Mouse (Mus musculus) limb, embryonic 11.5 days (tissue): ENCODE data around the gene 4930579G24Rik. TPM values are rescaled to one million over a fixed set of nuclear protein-coding genes. Genes with fewer than 3 reads are reported as not detected.
A peak's percentile ranks its signal among the peaks of the same experiment; 100 is the strongest.

Experiments
- ATAC-seq: fragments of 200-750 bp; cut with Nextera tagmentation; 2 replicates; pipeline ENCODE4 v1.8.0; 2017; ENCODE audit warnings: low read depth; ENCODE audit not compliant: insufficient number of reproducible peaks, low FRiP score, low TSS enrichment
- DNase-seq: peaks from one replicate; pipeline ENCODE4 v3.0.0-alpha.2; 2015; ENCODE audit warnings: low spot score
- H3K27ac ChIP-seq: fragments of 300-500 bp; sonication (generic); replicated peaks from 2 replicates; pipeline ENCODE4 v1.5.1; 2014; ENCODE audit warnings: low read depth, mild to moderate bottlenecking, low read length
- H3K27me3 ChIP-seq: fragments of 300-500 bp; sonication (generic); 2 replicates; pipeline ENCODE4 v1.6.1; 2014; ENCODE audit warnings: mild to moderate bottlenecking, low read length, mixed read lengths; ENCODE audit not compliant: control insufficient read depth, insufficient read depth
- H3K36me3 ChIP-seq: fragments of 300-500 bp; sonication (generic); 2 replicates; pipeline ENCODE4 v1.6.1; 2014; ENCODE audit warnings: mild to moderate bottlenecking, low read length, moderate library complexity, mixed read lengths; ENCODE audit not compliant: control insufficient read depth, insufficient read depth
- H3K4me1 ChIP-seq: fragments of 300-500 bp; sonication (generic); 2 replicates; pipeline ENCODE4 v1.6.1; 2014; ENCODE audit warnings: low read length, mixed read lengths; ENCODE audit not compliant: control insufficient read depth, insufficient read depth
- H3K4me2 ChIP-seq: fragments of 300-500 bp; sonication (generic); 2 replicates; pipeline ENCODE4 v1.6.1; 2014; ENCODE audit warnings: low read depth, mild to moderate bottlenecking, moderate library complexity; ENCODE audit not compliant: severe bottlenecking
- H3K4me3 ChIP-seq: fragments of 300-500 bp; sonication (generic); 2 replicates; pipeline ENCODE4 v1.5.1; 2014; ENCODE audit warnings: low read depth, low read length
- H3K9ac ChIP-seq: fragments of 300-500 bp; sonication (generic); 2 replicates; pipeline ENCODE4 v1.6.1; 2014; ENCODE audit warnings: mild to moderate bottlenecking, low read length
- H3K9me3 ChIP-seq: fragments of 300-500 bp; sonication (generic); 2 replicates; pipeline ENCODE4 v1.6.1; 2016; ENCODE audit warnings: low read length; ENCODE audit not compliant: control insufficient read depth
- WGBS: fragments of 180-500 bp; shearing (Covaris S2); extraction: QIAGEN DNeasy Blood & Tissue Kit; methylation state at CpG from one replicate; pipeline ENCODE4 v1.1.7; 2014; 5-methylcytosine and 5-hydroxymethylcytosine counted together
- polyA plus RNA-seq: library from polyadenylated mRNA; unstranded; fragments of >200 nt; fragmentation: Nextera tagmentation; extraction: Ambion mirVana; gene quantifications from 2 replicates; pipeline ENCODE4 v1.2.1, GENCODE M21; 2014

Gene 4930579G24Rik
- polyA plus RNA-seq, 1 experiment from 2014 or later = 38.9 TPM

GRCm38 (mm10) chr3:79609886-79610285, 19.0 kb upstream of the 4930579G24Rik start:
- Histone ChIP-seq H3K4me2 (no peak overlapping the region), H3K9me3 (no peaks in the 10 kb centered on the region), H3K27me3 (no peaks in the 10 kb centered on the region), H3K9ac (no peak overlapping the region), H3K27ac (no peak overlapping the region), H3K4me3 (no peak overlapping the region), H3K4me1 (no peaks in the 10 kb centered on the region), H3K36me3 (peaks cover 7% of the 10 kb centered on the region; the same call in 1 of the 2 replicates)
- ATAC-seq = no peak
- DNase-seq = no peak
- WGBS = 92% methylated on average over 2 of the region's 2 CpGs

- no peak overlapping the region for H3K9ac ChIP-seq
- H3K36me3 ChIP-seq = peaks cover 10% of the 10 kb centered on the region; the same call in 1 of the 2 replicates
- no peaks in the 10 kb centered on the region for H3K4me1 ChIP-seq
- peak overlapping the region; percentile 77 for H3K4me2 ChIP-seq
- ATAC-seq (no peak), DNase-seq (no peak)
- no peak overlapping the region for H3K27ac ChIP-seq
- peak overlapping the region; percentile 67 for H3K4me3 ChIP-seq
- H3K9me3 ChIP-seq = no peaks in the 10 kb centered on the region
- no peaks in the 10 kb centered on the region for H3K27me3 ChIP-seq
- WGBS = 33% methylated on average over 10 of the region's 10 CpGs
These were observed 1.2 kb upstream of the 4930579G24Rik start for GRCm38 (mm10) chr3:79627484-79628181.

GRCm38 (mm10) chr3:79628182-79628560, 708 bp upstream of the 4930579G24Rik start:
- WGBS = under 1% methylated on average over 9 of the region's 9 CpGs
- Histone ChIP-seq H3K9me3 (no peaks in the 10 kb centered on the region), H3K36me3 (peaks cover 13% of the 10 kb centered on the region; the same call in 1 of the 2 replicates), H3K9ac (peak overlapping the region; percentile 43; the same call in 1 of the 2 replicates), H3K4me2 (peak overlapping the region; percentile 77), H3K27ac (no peak overlapping the region), H3K4me3 (peak overlapping the region; percentile 67), H3K4me1 (no peaks in the 10 kb centered on the region), H3K27me3 (no peaks in the 10 kb centered on the region)
- ATAC-seq (no peak; the same call in 1 of the 2 replicates), DNase-seq (no peak)

GRCm38 (mm10) chr3:79629416-79629730, 494 bp downstream of the 4930579G24Rik start, which contains the start of gene Etfdh:
Gene Etfdh (minus strand): TSS chr3:79629500.
- H3K9ac ChIP-seq = peak within 1 kb of the TSS; percentile 73
- peaks cover 14% of the 10 kb centered on the region; the same call in 1 of the 2 replicates for H3K36me3 ChIP-seq
- H3K9me3 ChIP-seq = no peaks in the 10 kb centered on the region
- DNase-seq (peak; percentile 72), ATAC-seq (peak; percentile 35)
- peak within 1 kb of the TSS; percentile 16; the same call in 1 of the 2 replicates for H3K27ac ChIP-seq
- H3K4me1 ChIP-seq = no peaks in the 10 kb centered on the region
- H3K27me3 ChIP-seq = no peaks in the 10 kb centered on the region
- H3K4me2 ChIP-seq = peak within 1 kb of the TSS; percentile 77
- H3K4me3 ChIP-seq = peak within 1 kb of the TSS; percentile 67
- under 1% methylated on average over 11 of the region's 11 CpGs for WGBS

GRCm38 (mm10) chr3:79652129-79652528, 23.2 kb downstream of the 4930579G24Rik start:
- H3K9me3 ChIP-seq = no peaks in the 10 kb centered on the region
- H3K27ac ChIP-seq = no peak overlapping the region
- DNase-seq (no peak), ATAC-seq (no peak)
- no peaks in the 10 kb centered on the region for H3K4me1 ChIP-seq
- H3K27me3 ChIP-seq = no peaks in the 10 kb centered on the region
- no peak overlapping the region for H3K9ac ChIP-seq
- no peak overlapping the region for H3K4me2 ChIP-seq
- H3K36me3 ChIP-seq = no peaks in the 10 kb centered on the region
- WGBS = 90% methylated on average over 6 of the region's 6 CpGs
- no peak overlapping the region for H3K4me3 ChIP-seq

GRCm38 (mm10) chr3:79656682-79657081, 27.8 kb downstream of the 4930579G24Rik start:
- no peak overlapping the region for H3K4me2 ChIP-seq
- H3K27me3 ChIP-seq = no peaks in the 10 kb centered on the region
- no peak for DNase-seq
- H3K9ac ChIP-seq = no peak overlapping the region
- no peaks in the 10 kb centered on the region for H3K36me3 ChIP-seq
- H3K27ac ChIP-seq = no peak overlapping the region
- H3K4me3 ChIP-seq = no peak overlapping the region
- no peaks in the 10 kb centered on the region for H3K4me1 ChIP-seq
- ATAC-seq = no peak
- no peaks in the 10 kb centered on the region for H3K9me3 ChIP-seq
- 76% methylated on average over 5 of the region's 5 CpGs for WGBS

DNA sequence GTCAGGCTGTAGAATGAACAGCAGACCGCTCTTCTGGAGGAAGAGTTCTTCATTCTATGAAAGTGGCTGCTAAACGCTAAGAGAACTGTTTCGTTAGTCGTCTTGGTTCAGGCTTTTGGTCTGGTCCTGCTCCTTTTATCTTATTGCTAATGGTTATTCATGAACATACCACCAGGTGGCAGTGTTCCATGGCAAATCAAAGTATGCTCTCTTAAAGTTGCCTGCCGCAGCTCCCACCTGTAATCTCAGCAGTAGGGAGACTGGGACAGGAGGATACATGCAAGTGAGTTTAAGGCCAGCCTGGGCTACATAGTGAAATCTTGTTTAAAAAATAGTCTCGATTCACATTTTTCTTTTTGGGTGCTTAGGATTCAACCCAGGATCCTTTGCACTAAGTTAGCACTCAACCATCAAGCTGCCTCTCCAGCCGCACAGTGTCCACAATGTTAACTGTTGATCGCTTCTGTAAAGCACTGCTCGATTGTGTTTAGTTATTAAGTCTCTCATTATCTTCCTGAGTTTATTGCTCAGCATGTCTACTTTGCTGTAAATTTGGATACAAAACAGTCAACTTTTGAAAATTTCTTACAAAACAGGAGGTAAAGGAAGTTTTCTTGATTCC, 36.0 kb downstream of the 4930579G24Rik start:
- H3K9me3 ChIP-seq = no peaks in the 10 kb centered on the region
- no peak overlapping the region for H3K27ac ChIP-seq
- H3K27me3 ChIP-seq = no peaks in the 10 kb centered on the region
- H3K36me3 ChIP-seq = no peaks in the 10 kb centered on the region
- H3K4me1 ChIP-seq = no peaks in the 10 kb centered on the region
- H3K9ac ChIP-seq = no peak overlapping the region
- peak; percentile 74 for DNase-seq
- WGBS = 42% methylated on average over 9 of the region's 9 CpGs
- 0 out of 2 replicates have a peak, but pooled peaks have one; percentile 51 for ATAC-seq
- H3K4me3 ChIP-seq = no peak overlapping the region
- H3K4me2 ChIP-seq = no peak overlapping the region

DNA sequence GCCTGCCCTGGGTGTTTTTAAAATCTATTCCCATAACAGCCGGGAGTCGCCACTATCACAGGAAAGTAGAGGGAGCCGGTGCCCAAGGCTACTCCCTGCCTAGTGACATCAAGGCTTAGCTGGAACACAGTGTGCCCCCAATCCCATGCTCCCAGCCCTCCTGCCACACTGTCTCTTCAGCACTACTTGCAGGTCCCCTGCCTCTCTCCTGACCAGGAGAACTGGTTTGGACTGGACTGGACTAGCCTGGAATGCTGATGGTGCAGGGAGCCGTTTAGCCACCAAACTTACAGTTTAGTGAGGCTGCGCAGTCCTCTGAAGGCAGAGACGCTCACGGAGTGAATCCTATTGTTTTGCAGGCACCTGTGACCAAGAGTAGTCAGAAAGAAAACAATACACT, 41.7 kb downstream of the 4930579G24Rik start:
- Histone ChIP-seq H3K36me3 (no peaks in the 10 kb centered on the region), H3K27ac (no peak overlapping the region), H3K27me3 (no peaks in the 10 kb centered on the region), H3K4me3 (no peak overlapping the region), H3K4me1 (peaks cover 3% of the 10 kb centered on the region; the same call in 1 of the 2 replicates), H3K9me3 (no peaks in the 10 kb centered on the region), H3K9ac (no peak overlapping the region), H3K4me2 (no peak overlapping the region)
- no peak for DNase-seq
- 88% methylated on average over 7 of the region's 7 CpGs for WGBS
- ATAC-seq = no peak
